Mouse (Mus musculus): ENCODE results near the gene B4galt2. TPM values are rescaled to one million over a fixed set of nuclear protein-coding genes. Genes with fewer than 3 reads are reported as not detected.

The B4galt2 gene
- total and polyA plus RNA-seq, 2 experiments from 2014 or later: 77.0 to 304 TPM

GRCm38 (mm10) chr4:117887920-117888319, 4.6 kb upstream of the B4galt2 start:
- WGBS: 72% methylated on average over 2 of the region's 2 CpGs
- Histone ChIP-seq H3K4me3 (ENCODE audit: low read length) (peak overlapping the region; percentile 91; the same call in 1 of the 2 replicates), H3K4me1 (ENCODE audit: insufficient read depth, low read length) (peaks cover 17% of the 10 kb centered on the region; the same call in 1 of the 2 replicates), H3K27me3 (ENCODE audit: insufficient read depth, low read length) (no peaks in the 10 kb centered on the region), H3K9me3 (ENCODE audit: low read length) (no peaks in the 10 kb centered on the region), H3K27ac (peak overlapping the region; percentile 20; the same call in 1 of the 2 replicates), H3K4me2 (ENCODE audit: low read depth, low read length) (peak overlapping the region; percentile 73), H3K9ac (replicated peaks; ENCODE audit: low read length) (peak overlapping the region; percentile 95; the same call in 1 of the 2 replicates), H3K36me3 (ENCODE audit: insufficient read depth, low read length) (peaks cover 27% of the 10 kb centered on the region)
- no peak for DNase-seq (ENCODE audit: low spot score)
- no peak for TF ChIP-seq CTCF (IDR thresholded peaks at IDR 0.05; ENCODE audit: low read depth)
- ATAC-seq: no peak

GRCm38 (mm10) chr4:117887133-117887532, 3.8 kb upstream of the B4galt2 start, which contains the start of gene Atp6v0b:
TSS of gene Atp6v0b (minus strand) at chr4:117887333.
- Histone ChIP-seq H3K4me2 (ENCODE audit: low read depth, low read length) (peak within 1 kb of the TSS; percentile 73), H3K9me3 (ENCODE audit: low read length) (no peaks in the 10 kb centered on the region), H3K27me3 (ENCODE audit: insufficient read depth, low read length) (no peaks in the 10 kb centered on the region), H3K4me3 (ENCODE audit: low read length) (peak within 1 kb of the TSS; percentile 91), H3K9ac (replicated peaks; ENCODE audit: low read length) (peak within 1 kb of the TSS; percentile 95), H3K27ac (peak within 1 kb of the TSS; percentile 82), H3K4me1 (ENCODE audit: insufficient read depth, low read length) (peaks cover 21% of the 10 kb centered on the region), H3K36me3 (ENCODE audit: insufficient read depth, low read length) (peaks cover 27% of the 10 kb centered on the region)
- TF ChIP-seq CTCF (IDR thresholded peaks at IDR 0.05; ENCODE audit: low read depth): no peak
- ATAC-seq: peak; percentile 89
- peak; percentile 96 for DNase-seq (ENCODE audit: low spot score)
- 0% methylated on average over 35 of the region's 37 CpGs for WGBS

DNA sequence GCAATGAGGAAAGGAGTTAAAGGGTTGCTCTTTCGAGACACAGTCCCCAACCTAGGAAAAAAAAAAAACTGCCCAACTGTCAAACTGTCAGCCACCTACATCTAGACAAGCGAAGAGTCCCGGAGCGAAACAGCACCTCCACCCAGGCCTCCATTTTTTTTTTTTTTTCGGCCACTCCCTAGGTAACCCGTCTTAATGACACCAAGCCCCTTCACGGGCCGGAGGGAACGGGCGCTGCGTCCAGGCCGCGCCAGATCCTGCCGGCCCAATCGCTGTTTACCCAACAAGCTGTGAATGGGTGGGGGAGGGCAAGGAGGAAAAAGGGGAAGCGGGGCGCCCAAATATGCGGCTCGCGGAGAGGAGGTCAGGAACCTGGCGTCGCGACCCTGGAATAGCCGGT, 3.4 kb upstream of the B4galt2 start:
- WGBS: 2% methylated on average over 24 of the region's 24 CpGs
- peak overlapping the region; percentile 73 for H3K4me2 ChIP-seq (ENCODE audit: low read depth, low read length)
- H3K36me3 ChIP-seq (ENCODE audit: insufficient read depth, low read length): peaks cover 27% of the 10 kb centered on the region
- H3K9ac ChIP-seq (replicated peaks; ENCODE audit: low read length): peak overlapping the region; percentile 95
- H3K27ac ChIP-seq: peak overlapping the region; percentile 82
- ATAC-seq (no peak), DNase-seq (ENCODE audit: low spot score) (peak; percentile 22)
- H3K9me3 ChIP-seq (ENCODE audit: low read length): no peaks in the 10 kb centered on the region
- TF ChIP-seq CTCF (IDR thresholded peaks at IDR 0.05; ENCODE audit: low read depth): no peak
- H3K4me1 ChIP-seq (ENCODE audit: insufficient read depth, low read length): peaks cover 26% of the 10 kb centered on the region
- no peaks in the 10 kb centered on the region for H3K27me3 ChIP-seq (ENCODE audit: insufficient read depth, low read length)
- peak overlapping the region; percentile 91 for H3K4me3 ChIP-seq (ENCODE audit: low read length)

- peak overlapping the region; percentile 91 for H3K4me3 ChIP-seq (ENCODE audit: low read length)
- ATAC-seq (no peak), DNase-seq (ENCODE audit: low spot score) (no peak)
- peaks cover 23% of the 10 kb centered on the region for H3K4me1 ChIP-seq (ENCODE audit: insufficient read depth, low read length)
- no peaks in the 10 kb centered on the region for H3K9me3 ChIP-seq (ENCODE audit: low read length)
- WGBS: 83% methylated on average over 9 of the region's 9 CpGs
- H3K27me3 ChIP-seq (ENCODE audit: insufficient read depth, low read length): no peaks in the 10 kb centered on the region
- no peak overlapping the region for H3K27ac ChIP-seq
- H3K9ac ChIP-seq (replicated peaks; ENCODE audit: low read length): peak overlapping the region; percentile 95
- peak overlapping the region; percentile 73 for H3K4me2 ChIP-seq (ENCODE audit: low read depth, low read length)
- H3K36me3 ChIP-seq (ENCODE audit: insufficient read depth, low read length): peaks cover 27% of the 10 kb centered on the region
- no peak for TF ChIP-seq CTCF (IDR thresholded peaks at IDR 0.05; ENCODE audit: low read depth)
These were observed 2.7 kb upstream of the B4galt2 start for GRCm38 (mm10) chr4:117885994-117886393.

GRCm38 (mm10) chr4:117885093-117885492, 1.8 kb upstream of the B4galt2 start:
- Histone ChIP-seq H3K4me2 (ENCODE audit: low read depth, low read length) (no peak overlapping the region), H3K27ac (no peak overlapping the region), H3K9ac (replicated peaks; ENCODE audit: low read length) (no peak overlapping the region), H3K9me3 (ENCODE audit: low read length) (no peaks in the 10 kb centered on the region), H3K27me3 (ENCODE audit: insufficient read depth, low read length) (no peaks in the 10 kb centered on the region), H3K4me3 (ENCODE audit: low read length) (no peak overlapping the region), H3K36me3 (ENCODE audit: insufficient read depth, low read length) (peaks cover 25% of the 10 kb centered on the region), H3K4me1 (ENCODE audit: insufficient read depth, low read length) (peaks cover 21% of the 10 kb centered on the region)
- WGBS: 91% methylated on average over 10 of the region's 10 CpGs
- no peak for DNase-seq (ENCODE audit: low spot score)
- ATAC-seq: no peak
- no peak for TF ChIP-seq CTCF (IDR thresholded peaks at IDR 0.05; ENCODE audit: low read depth)

DNA sequence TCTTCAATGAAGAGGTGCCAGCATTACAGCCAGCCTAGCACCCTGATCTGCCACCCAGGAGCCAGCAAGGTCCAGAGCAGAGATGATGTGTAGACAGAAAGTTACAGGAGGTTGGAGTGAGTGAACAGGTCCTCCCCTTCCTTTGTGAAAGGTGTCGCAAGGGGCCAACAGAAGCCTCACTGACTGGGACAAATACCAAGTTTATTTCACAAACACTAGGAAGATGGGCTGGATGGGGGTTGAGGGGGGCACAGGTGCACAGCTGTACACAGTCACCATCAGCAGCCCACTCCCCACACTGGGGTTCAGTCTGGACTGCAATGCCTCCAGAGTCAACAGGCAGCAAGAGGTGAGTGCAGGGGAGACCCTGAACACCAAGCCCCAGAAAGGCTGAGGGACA, 859 bp upstream of the B4galt2 start:
- H3K9me3 ChIP-seq (ENCODE audit: low read length): no peaks in the 10 kb centered on the region
- ATAC-seq: no peak
- H3K27me3 ChIP-seq (ENCODE audit: insufficient read depth, low read length): no peaks in the 10 kb centered on the region
- H3K4me3 ChIP-seq (ENCODE audit: low read length): peak overlapping the region; percentile 85; the same call in 1 of the 2 replicates
- TF ChIP-seq CTCF (IDR thresholded peaks at IDR 0.05; ENCODE audit: low read depth): no peak
- peak overlapping the region; percentile 89 for H3K4me2 ChIP-seq (ENCODE audit: low read depth, low read length)
- no peak overlapping the region; the same call in 1 of the 2 replicates for H3K9ac ChIP-seq (replicated peaks; ENCODE audit: low read length)
- H3K4me1 ChIP-seq (ENCODE audit: insufficient read depth, low read length): peaks cover 21% of the 10 kb centered on the region
- WGBS: 88% methylated on average over 1 of the region's 1 CpGs
- peaks cover 17% of the 10 kb centered on the region for H3K36me3 ChIP-seq (ENCODE audit: insufficient read depth, low read length)
- no peak for DNase-seq (ENCODE audit: low spot score)
- H3K27ac ChIP-seq: no peak overlapping the region; the same call in 1 of the 2 replicates

- Histone ChIP-seq H3K4me3 (ENCODE audit: low read length) (no peak overlapping the region), H3K4me1 (ENCODE audit: insufficient read depth, low read length) (peaks cover 12% of the 10 kb centered on the region), H3K9ac (replicated peaks; ENCODE audit: low read length) (no peak overlapping the region), H3K27me3 (ENCODE audit: insufficient read depth, low read length) (no peaks in the 10 kb centered on the region), H3K27ac (no peak overlapping the region), H3K4me2 (ENCODE audit: low read depth, low read length) (no peak overlapping the region), H3K36me3 (ENCODE audit: insufficient read depth, low read length) (peaks cover 19% of the 10 kb centered on the region), H3K9me3 (ENCODE audit: low read length) (no peaks in the 10 kb centered on the region)
- TF ChIP-seq CTCF (IDR thresholded peaks at IDR 0.05; ENCODE audit: low read depth): no peak
- no peak for ATAC-seq
- DNase-seq (ENCODE audit: low spot score): no peak
- 70% methylated on average over 5 of the region's 5 CpGs for WGBS
These were observed 4.6 kb downstream of the B4galt2 start for GRCm38 (mm10) chr4:117878703-117879102.

Data from hindbrain, postnatal 0 days (tissue).